Mouse (Mus musculus) R1 (cell line): ENCODE results near the gene Hoxb5.

ENCODE experiments used
- DNase-seq: peaks from one replicate; pipeline ENCODE4 v3.0.0-alpha.2; 2018; ENCODE audit warnings: low read depth, low spot score

Hoxb5 gene

DNA sequence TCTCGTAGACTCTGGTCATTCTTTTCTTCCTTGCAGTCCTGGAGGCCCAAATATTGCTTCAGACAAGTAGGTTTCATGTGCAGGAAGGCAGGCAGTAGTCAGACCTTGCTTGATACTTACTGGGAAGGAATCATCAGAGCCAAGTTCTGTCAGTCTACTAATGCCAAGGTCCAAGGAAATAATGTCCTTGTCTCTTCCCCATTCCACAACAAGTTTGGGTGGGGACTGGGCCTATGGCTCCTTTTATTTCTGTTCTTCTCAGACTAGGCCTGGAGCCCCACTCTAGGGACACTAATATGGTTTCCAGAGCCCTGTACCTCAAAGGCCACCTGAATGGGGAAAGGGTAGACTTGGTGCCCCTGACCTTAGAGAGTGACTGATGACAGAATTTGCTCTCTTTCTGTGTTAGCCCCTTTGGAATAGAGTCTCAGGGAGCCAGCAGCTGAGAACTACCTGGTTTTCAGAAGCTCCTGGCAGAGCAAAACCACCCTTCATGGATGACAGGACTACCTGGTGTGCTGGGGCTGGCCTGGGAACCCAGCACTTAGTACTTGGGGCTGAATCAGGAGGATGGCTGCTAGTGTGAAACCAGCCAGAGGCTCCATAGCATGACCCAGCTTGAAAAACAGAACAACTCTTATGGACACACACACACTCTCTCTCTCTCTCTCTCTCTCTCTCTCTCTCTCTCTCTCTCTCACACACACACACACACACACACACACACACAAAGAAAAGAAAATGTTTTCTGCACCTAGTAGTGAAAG is 14.5 kb upstream of the Hoxb5 start:
- DNase-seq = no peak

DNA sequence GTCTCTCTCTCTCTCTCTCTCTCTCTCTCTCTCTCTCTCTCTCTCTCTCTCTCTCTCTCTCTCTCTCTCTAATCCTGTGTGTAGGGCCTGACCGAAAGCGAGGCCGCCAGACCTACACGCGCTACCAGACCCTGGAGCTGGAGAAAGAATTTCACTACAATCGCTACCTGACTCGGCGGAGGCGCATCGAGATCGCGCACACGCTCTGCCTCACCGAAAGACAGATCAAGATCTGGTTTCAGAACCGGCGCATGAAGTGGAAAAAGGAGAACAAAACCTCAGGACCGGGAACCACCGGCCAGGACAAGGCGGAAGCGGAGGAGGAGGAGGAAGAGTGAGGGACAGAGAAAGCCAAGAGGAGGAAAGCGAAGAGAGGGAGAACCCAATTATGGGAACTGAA is 13.8 kb upstream of the Hoxb5 start:
- DNase-seq = no peak

- DNase-seq = no peak
Measured at GRCm38 (mm10) chr11:96289837-96290236, 13.3 kb upstream of the Hoxb5 start.

DNA sequence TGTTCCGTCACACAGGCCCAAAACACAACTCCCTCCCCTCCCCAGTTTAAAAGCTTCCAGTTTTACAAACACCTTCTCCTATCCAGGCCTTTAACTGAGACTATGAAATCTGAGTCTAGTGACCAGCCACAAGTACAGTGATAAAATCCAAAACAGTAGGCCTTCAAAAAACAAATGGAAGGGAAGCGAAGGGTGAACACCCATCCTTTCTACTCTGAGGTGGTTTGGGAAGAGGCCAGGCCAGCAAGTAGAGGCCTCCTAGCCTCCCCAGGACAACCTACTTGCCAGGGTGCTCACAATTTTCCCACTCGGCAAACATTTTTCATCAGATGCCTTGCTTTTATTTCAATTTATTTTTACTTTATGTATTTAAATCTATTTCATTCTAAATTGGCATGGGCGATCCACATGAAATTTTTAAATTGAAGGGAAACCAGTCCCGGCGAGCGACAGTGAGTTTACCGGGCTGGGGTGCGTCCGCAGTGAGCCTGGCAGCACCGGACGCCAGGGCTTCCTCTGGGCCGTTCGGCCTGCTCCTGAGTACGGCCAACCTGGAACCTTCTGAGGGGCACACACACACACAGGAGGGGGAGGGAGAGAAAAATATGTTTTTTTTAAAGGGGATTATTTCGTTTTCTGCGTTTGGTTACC is 12.3 kb upstream of the Hoxb5 start:
- no peak for DNase-seq

DNA sequence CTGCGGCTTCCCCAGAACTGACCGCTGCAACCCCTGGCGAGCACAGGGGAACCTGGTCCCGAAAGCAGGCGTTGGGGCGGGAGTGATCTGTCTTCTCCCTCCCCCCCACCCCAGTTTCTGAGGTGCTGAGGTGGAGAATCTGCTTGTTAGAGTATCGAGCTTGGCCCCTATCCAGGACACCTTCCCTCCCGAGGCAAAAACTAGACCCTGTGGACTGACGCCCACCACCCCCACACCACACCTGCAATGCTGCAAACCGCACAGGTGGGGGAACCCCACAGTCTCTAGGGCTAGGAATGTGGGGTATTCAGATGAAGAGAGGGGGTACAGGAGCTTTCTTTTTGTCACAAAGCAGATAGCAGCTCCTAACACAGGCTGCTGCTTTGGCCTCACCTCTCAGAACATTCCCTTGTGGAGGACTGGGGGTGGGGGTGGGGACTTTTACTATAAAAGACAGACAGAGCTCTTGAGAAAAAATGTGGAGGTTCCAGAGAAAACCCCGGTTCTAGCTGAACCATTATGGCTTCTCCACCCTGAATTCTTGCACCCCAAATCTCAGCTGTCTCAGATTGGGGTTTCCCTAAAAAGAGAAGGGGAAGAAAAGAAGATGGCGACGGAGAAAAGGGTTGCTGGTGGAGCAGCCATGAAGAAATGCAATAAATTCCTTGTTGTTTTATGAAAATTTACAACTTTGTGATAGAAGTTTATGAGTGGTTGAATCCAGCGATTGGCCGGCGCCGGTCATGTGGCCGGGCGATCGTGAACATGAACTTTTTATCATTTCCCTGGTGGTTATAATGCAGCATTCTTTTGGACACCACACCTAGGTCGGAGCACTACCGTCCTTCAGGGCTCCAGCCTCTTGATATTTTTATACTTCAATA is 11.2 kb upstream of the Hoxb5 start, which contains the start of gene Hoxb6:
Gene Hoxb6, plus strand, starts transcription at position 796 of the 884 bp plus-strand sequence.
- peak; percentile 44 for DNase-seq

GRCm38 (mm10) chr11:96292565-96293301 is 10.4 kb upstream of the Hoxb5 start:
- no peak for DNase-seq

DNA sequence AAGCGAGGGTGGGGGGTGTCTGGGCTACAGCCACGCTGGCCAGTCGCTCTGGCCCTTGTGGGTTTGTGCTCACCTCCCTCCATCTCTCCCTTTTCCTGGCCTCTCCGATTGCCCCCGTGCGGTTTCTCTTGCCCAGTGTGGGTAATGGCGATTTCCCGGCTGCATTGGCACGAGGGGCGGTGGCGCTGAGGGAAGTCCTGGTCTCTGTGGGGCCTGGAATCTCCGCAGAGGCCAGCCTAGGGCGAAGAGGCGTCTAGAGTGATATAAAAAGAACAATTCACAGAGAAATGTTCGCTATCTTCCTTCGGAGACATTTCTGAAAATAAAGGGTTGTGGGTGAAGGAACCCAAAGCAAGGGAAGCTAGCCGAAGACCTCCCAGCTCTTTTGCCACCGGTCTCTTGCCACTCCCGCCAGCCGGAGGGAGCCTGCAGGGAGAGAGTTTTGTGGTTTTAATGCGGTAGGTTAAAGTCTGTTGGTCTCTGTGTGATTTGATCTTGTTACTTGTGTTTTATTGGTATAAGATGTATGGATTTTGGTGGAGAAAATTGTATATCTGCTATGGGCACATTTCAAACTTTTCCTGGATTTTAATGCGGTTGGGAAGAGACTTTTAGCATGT is 9.7 kb upstream of the Hoxb5 start:
- DNase-seq = no peak

GRCm38 (mm10) chr11:96294245-96295091 is 8.7 kb upstream of the Hoxb5 start:
- peak; percentile 88 for DNase-seq

GRCm38 (mm10) chr11:96295092-96295835 is 7.9 kb upstream of the Hoxb5 start:
- no peak for DNase-seq

- no peak for DNase-seq
Measured at GRCm38 (mm10) chr11:96296997-96297396, 6.1 kb upstream of the Hoxb5 start.

GRCm38 (mm10) chr11:96297428-96297827 is 5.7 kb upstream of the Hoxb5 start:
- no peak for DNase-seq

DNA sequence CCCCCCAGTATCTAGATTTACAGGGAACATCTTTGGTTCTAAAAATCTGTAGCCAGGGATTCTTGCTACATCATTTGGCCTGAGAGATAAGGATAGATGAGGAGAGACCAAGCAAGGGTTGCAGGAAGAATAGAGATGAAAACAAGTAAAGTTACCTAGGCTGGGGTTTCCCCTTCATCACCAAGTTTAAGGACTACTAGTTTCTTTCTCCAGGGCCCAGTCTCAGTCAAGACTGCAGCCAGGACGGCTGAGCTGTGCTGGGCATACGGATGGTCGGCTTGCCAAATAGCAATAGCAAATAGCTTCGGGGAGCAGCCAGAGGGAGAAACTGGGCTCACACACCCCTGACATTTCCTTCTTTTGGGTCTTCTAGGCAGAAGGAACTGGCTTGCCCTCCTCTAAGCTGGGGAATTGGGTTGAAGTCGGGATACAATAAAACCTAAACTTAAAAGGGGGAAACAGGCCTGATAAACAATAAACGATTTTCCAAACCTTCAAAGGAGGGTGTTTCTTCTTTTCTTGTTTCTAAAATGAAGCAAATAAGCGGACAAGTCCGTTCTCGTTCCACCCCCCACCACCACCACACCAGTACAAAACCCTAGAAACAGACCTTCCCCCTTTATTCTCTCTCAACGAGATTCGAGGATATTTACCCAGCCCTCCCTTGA is 5.0 kb upstream of the Hoxb5 start:
- DNase-seq = no peak

- DNase-seq = no peak
Measured at GRCm38 (mm10) chr11:96298895-96299667, 4.1 kb upstream of the Hoxb5 start.

- DNase-seq = no peak
Measured at GRCm38 (mm10) chr11:96299781-96300180, 3.4 kb upstream of the Hoxb5 start.

GRCm38 (mm10) chr11:96300354-96301063 is 2.6 kb upstream of the Hoxb5 start:
- DNase-seq = peak; percentile 54

DNA sequence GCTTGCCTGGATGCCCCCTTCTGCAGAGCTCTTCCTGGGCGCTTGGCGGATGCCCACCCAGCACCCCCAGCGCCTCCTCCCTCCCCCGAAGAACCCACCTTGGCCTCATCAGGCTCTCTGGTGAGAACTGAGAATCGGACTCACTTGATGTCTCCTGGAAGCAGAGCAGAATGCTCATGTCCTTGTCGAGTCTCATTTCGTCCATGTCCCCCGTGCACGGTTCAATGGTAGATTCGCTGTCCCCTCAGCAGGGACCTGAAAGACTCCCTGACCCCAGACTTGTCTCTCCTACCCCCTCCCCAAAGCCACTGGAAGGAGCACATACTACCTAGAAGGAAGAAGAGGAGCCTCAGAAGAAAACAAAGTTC is 2.1 kb upstream of the Hoxb5 start:
- DNase-seq = no peak

DNA sequence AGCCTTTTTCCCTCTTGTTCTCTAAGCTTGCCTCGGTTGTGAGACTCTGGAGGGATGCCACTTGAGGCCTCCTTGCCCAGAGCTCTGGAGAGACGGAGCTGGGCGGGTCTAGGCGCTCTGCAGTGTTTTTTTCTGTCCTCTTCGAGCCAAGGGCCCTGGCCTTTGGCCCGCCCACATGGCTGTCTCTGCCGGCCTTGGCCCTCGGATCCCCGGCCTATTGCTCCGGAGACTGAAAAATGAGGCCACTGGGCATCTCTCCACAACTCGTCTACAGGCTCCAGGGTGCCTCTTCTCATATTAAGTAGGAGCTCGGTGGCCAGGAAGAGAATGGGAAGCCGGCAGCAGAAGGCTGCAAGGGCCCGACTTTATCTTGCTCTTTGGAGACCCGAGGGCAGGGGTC is 1.3 kb upstream of the Hoxb5 start:
- no peak for DNase-seq
